Mouse (Mus musculus) olfactory bulb, adult 2 months (tissue): ENCODE measurements around the gene Akna.

ENCODE experiments used
- CTCF ChIP-seq: fragments of 200-500 bp; IDR thresholded peaks from 2 replicates; pipeline ENCODE4 v1.5.1; 2012; ENCODE audit warnings: low read depth, mild to moderate bottlenecking, low read length, moderate library complexity; ENCODE audit not compliant: insufficient read depth
- POLR2A ChIP-seq: fragments of 200-500 bp; IDR thresholded peaks from 2 replicates; pipeline ENCODE4 v1.6.1; 2012; ENCODE audit warnings: mild to moderate bottlenecking, low read depth, low read length, moderate library complexity; ENCODE audit not compliant: insufficient read depth

DNA sequence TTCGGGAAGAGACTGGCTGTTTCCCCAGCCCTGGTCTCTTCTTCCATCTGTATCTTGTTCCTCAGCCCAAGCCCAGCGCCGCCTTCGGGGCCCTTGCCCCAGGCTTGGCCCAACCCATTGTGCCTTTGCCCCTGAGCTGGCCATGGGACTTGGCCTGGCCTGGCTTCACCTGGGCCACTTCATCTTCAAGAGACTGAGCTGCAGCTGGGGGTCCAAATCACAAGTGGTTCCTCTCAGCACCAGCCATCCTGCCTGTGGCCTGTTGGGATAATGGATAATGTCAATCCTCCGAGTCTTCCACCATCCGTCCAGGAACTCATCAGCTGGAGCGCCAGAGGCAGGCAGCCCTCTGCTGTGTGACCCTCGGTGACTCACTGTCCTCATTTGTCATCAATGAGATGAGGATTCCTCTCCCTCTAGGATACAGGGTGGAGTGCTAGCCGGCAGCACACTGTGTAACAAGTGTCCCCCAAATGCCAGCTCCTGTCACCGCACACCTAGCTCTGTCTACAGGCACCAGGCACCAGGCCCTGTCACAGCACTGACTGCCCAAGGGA lies 5.1 kb downstream of the Akna start:
- TF ChIP-seq POLR2A (no peak), CTCF (no peak)
